Comparison of ENCODE assay signal across 16 mouse cellular contexts in genomic region chr9:116973594-116973993, GRCm38 (mm10).
DNase-seq lines count a peak whose midpoint lies in the region; ATAC-seq and TF ChIP-seq lines count a peak whose summit lies in the region.
"Had no signal": no experiment of that assay in that cellular context is flagged by ENCODE, and none has a peak within 500 bp of the region (broad histone marks: within the 10 kb centered on the region; RNA-seq: fewer than 3 reads in every experiment).

No protein-coding gene starts in this region.

- TF ChIP-seq CTCF in lung, embryonic 14.5 days (IDR thresholded peaks at IDR 0.05; ENCODE audit: low read depth) = no peak
- TF ChIP-seq CTCF in lung, adult 2 months (IDR thresholded peaks at IDR 0.05; ENCODE audit: insufficient read depth, low read length) = no peak
- no peak for TF ChIP-seq CTCF in kidney, adult 2 months (conservative IDR thresholded peaks at IDR 0.05; ENCODE audit: insufficient read depth, insufficient read length, low read depth, low read length)

- no peak for TF ChIP-seq POLR2A in lung, adult 2 months (IDR thresholded peaks at IDR 0.05; ENCODE audit: borderline replicate concordance, extremely low read depth, low read depth, low read length)
- no peak for TF ChIP-seq POLR2A in kidney, adult 2 months (IDR thresholded peaks at IDR 0.05; ENCODE audit: low read depth, low read length)

- no peak overlapping the region for H3K9ac ChIP-seq in lung, embryonic 14.5 days
- H3K9ac ChIP-seq in midbrain, embryonic 13.5 days (replicated peaks) = no peak overlapping the region
- H3K9ac ChIP-seq: embryonic facial prominence, embryonic 12.5 days; limb, embryonic 12.5 days; midbrain, embryonic 12.5 days had no signal

- H3K4me3 ChIP-seq in lung, embryonic 14.5 days (ENCODE audit: low read depth, low read length) = no peak overlapping the region
- no peak overlapping the region for H3K4me3 ChIP-seq in lung, adult 2 months (replicated peaks; ENCODE audit: extremely low read depth, low read depth, low read length)
- H3K4me3 ChIP-seq in kidney, adult 2 months (ENCODE audit: insufficient read depth, low read depth, low read length) = no peak overlapping the region; the same call in 1 of the 2 replicates
- no peak overlapping the region for H3K4me3 ChIP-seq in midbrain, embryonic 13.5 days (replicated peaks)
- H3K4me3 ChIP-seq: embryonic facial prominence, embryonic 12.5 days; limb, embryonic 12.5 days; midbrain, embryonic 12.5 days had no signal

- peak overlapping the region; percentile 78; the same call in 1 of the 2 replicates for H3K27ac ChIP-seq in lung, embryonic 14.5 days (ENCODE audit: low read depth)
- H3K27ac ChIP-seq in kidney, adult 2 months (ENCODE audit: insufficient read depth, low read depth, low read length) = peak overlapping the region; percentile 59; the same call in 1 of the 2 replicates
- no peak overlapping the region for H3K27ac ChIP-seq in midbrain, embryonic 13.5 days
- H3K27ac ChIP-seq: embryonic facial prominence, embryonic 12.5 days; limb, embryonic 12.5 days; midbrain, embryonic 12.5 days had no signal

- no peaks in the 10 kb centered on the region for H3K4me1 ChIP-seq in lung, embryonic 14.5 days (ENCODE audit: insufficient read depth)
- peaks cover 2% of the 10 kb centered on the region; the same call in 1 of the 2 replicates for H3K4me1 ChIP-seq in lung, adult 2 months (ENCODE audit: control insufficient read depth, insufficient read depth, low read length)
- H3K4me1 ChIP-seq in kidney, adult 2 months (ENCODE audit: control insufficient read depth, insufficient read depth, low read length) = no peaks in the 10 kb centered on the region
- no peaks in the 10 kb centered on the region for H3K4me1 ChIP-seq in midbrain, embryonic 13.5 days (replicated peaks)
- H3K4me1 ChIP-seq: embryonic facial prominence, embryonic 12.5 days; limb, embryonic 12.5 days; midbrain, embryonic 12.5 days had no signal

- no peak overlapping the region for H3K4me2 ChIP-seq in lung, embryonic 14.5 days
- no peak overlapping the region for H3K4me2 ChIP-seq in midbrain, embryonic 13.5 days (replicated peaks)
- H3K4me2 ChIP-seq: embryonic facial prominence, embryonic 12.5 days; limb, embryonic 12.5 days; midbrain, embryonic 12.5 days had no signal

- DNase-seq in lung, embryonic 14.5 days = peak; percentile 76
- DNase-seq in lung, adult 2 months = no peak
- DNase-seq in heart, adult 8-10 months (ENCODE audit: low spot score) = peak; percentile 17
- DNase-seq in kidney, adult 2 months = peak; percentile 68
- DNase-seq in lung, postnatal 14 days = peak; percentile 46
- no peak for DNase-seq in cerebellum, adult 18-20 months
- no peak for DNase-seq in left cerebral cortex, adult 11 months (ENCODE audit: low spot score)
- DNase-seq: cerebellum, adult 11-12 months; spleen, adult 18-20 months; thymus, postnatal 14 days had no signal

- no peaks in the 10 kb centered on the region for H3K9me3 ChIP-seq in lung, embryonic 14.5 days (ENCODE audit: low read depth, low read length)
- H3K9me3 ChIP-seq in midbrain, embryonic 13.5 days = no peaks in the 10 kb centered on the region
- H3K9me3 ChIP-seq: embryonic facial prominence, embryonic 12.5 days had no signal

- no peaks in the 10 kb centered on the region for H3K27me3 ChIP-seq in lung, embryonic 14.5 days (ENCODE audit: insufficient read depth, low read length)
- H3K27me3 ChIP-seq in kidney, adult 2 months (replicated peaks; ENCODE audit: control insufficient read depth, insufficient read depth, low read length) = no peaks in the 10 kb centered on the region
- H3K27me3 ChIP-seq in midbrain, embryonic 13.5 days = no peaks in the 10 kb centered on the region
- H3K27me3 ChIP-seq: CH12.LX; embryonic facial prominence, embryonic 12.5 days; limb, embryonic 12.5 days; midbrain, embryonic 12.5 days had no signal

- WGBS in lung, embryonic 14.5 days = 16% methylated on average over 2 of the region's 2 CpGs
- WGBS in lung, adult 2 months = 20% methylated on average over 2 of the region's 2 CpGs
- 47% methylated on average over 2 of the region's 2 CpGs for WGBS in kidney, adult 2 months
- 35% methylated on average over 2 of the region's 2 CpGs for WGBS in midbrain, embryonic 13.5 days

- ATAC-seq in lung, embryonic 14.5 days (ENCODE audit: insufficient read depth) = peak; percentile 74
- no peak for ATAC-seq in midbrain, embryonic 13.5 days
- ATAC-seq: forebrain, embryonic 16.5 days had no signal

- 0 out of 2 replicates have a peak, but pooled peaks cover 2% of the 10 kb centered on the region for H3K36me3 ChIP-seq in lung, embryonic 14.5 days (ENCODE audit: insufficient read depth)
- no peaks in the 10 kb centered on the region for H3K36me3 ChIP-seq in kidney, adult 2 months (ENCODE audit: control insufficient read depth, insufficient read depth, low read length)
- no peaks in the 10 kb centered on the region for H3K36me3 ChIP-seq in midbrain, embryonic 13.5 days
- H3K36me3 ChIP-seq: embryonic facial prominence, embryonic 12.5 days; midbrain, embryonic 12.5 days had no signal

Comparison
In these comparisons a context has a peak if more than half of its experiments do, and no peak if none do; other contexts are left out.
1. DNase-seq: peak in lung, embryonic 14.5 days (single experiment), heart, adult 8-10 months (single experiment), kidney, adult 2 months (single experiment) and lung, postnatal 14 days (single experiment); none in lung, adult 2 months (single experiment), cerebellum, adult 18-20 months (0 of 2) and left cerebral cortex, adult 11 months (single experiment).